Mouse (Mus musculus) limb, embryonic 10.5 days (tissue): ENCODE results near the gene Rab14. TPM values are rescaled to one million over a fixed set of nuclear protein-coding genes. Genes with fewer than 3 reads are reported as not detected.
A peak's percentile ranks its signal among the peaks of the same experiment; 100 is the strongest.

Experiments used
- DNase-seq: peaks from one replicate; pipeline ENCODE4 v3.0.0-alpha.2; 2017; ENCODE audit warnings: low spot score
- H3K27ac ChIP-seq: fragments of 300-500 bp; sonication (generic); 2 replicates; pipeline ENCODE4 v1.5.1; 2016; ENCODE audit warnings: mild to moderate bottlenecking
- H3K27me3 ChIP-seq: fragments of 300-500 bp; sonication (generic); 2 replicates; pipeline ENCODE4 v1.6.1; 2016; ENCODE audit warnings: low read depth, mild to moderate bottlenecking; ENCODE audit not compliant: poor library complexity, severe bottlenecking
- H3K36me3 ChIP-seq: fragments of 300-500 bp; sonication (generic); 2 replicates; pipeline ENCODE4 v1.6.1; 2016; ENCODE audit warnings: mild to moderate bottlenecking, moderate library complexity
- H3K4me1 ChIP-seq: fragments of 300-500 bp; sonication (generic); 2 replicates; pipeline ENCODE4 v1.6.1; 2016
- H3K4me3 ChIP-seq: fragments of 300-500 bp; sonication (generic); 2 replicates; pipeline ENCODE4 v1.5.1; 2016; ENCODE audit warnings: mild to moderate bottlenecking, moderate library complexity
- H3K9me3 ChIP-seq: fragments of 300-500 bp; sonication (generic); replicated peaks from 2 replicates; pipeline ENCODE4 v1.6.1; 2016; ENCODE audit warnings: mild to moderate bottlenecking
- WGBS: fragments of 180-500 bp; shearing (Covaris S2); methylation state at CpG from one replicate; pipeline ENCODE4 v1.1.7; 2016; 5-methylcytosine and 5-hydroxymethylcytosine counted together
- polyA plus RNA-seq: library from polyadenylated mRNA; unstranded; fragments of >200 nt; fragmentation: Nextera tagmentation; extraction: Ambion mirVana; gene quantifications from 2 replicates; pipeline ENCODE4 v1.2.1, GENCODE M21; 2016

Rab14 gene
- polyA plus RNA-seq, 1 experiment from 2014 or later = 229 TPM

- Histone ChIP-seq H3K4me1 (peaks cover 9% of the 10 kb centered on the region; the same call in 1 of the 2 replicates), H3K4me3 (no peak overlapping the region), H3K27ac (no peak overlapping the region), H3K27me3 (no peaks in the 10 kb centered on the region), H3K9me3 (no peaks in the 10 kb centered on the region), H3K36me3 (peaks cover 48% of the 10 kb centered on the region)
- DNase-seq = no peak
- WGBS = 86% methylated on average over 1 of the region's 1 CpGs
Observed at GRCm38 (mm10) chr2:35193976-35194375, 6.9 kb downstream of the Rab14 start.

DNA sequence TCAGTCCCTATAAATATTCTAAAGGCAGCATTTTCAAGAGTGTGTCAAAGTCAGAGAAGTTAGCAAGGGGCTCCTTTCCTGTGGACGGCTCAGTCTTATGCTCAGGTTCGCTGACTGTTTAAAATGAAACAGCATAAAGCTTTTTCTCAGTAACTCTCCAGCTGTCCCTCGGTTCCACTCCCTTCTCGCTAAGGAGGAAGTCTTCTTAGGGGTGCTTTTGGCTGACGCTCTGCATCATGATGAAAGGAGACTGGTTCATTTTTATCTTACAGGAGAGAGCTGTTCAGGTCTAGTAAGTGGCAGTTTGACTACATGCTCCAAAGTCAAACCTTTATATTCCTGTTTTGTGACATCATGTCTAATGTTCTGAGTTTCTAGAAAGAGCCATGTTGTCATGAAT is 12.0 kb downstream of the Rab14 start:
- Histone ChIP-seq H3K4me1 (no peaks in the 10 kb centered on the region), H3K27me3 (no peaks in the 10 kb centered on the region), H3K36me3 (peaks cover 80% of the 10 kb centered on the region), H3K27ac (no peak overlapping the region), H3K4me3 (no peak overlapping the region), H3K9me3 (no peaks in the 10 kb centered on the region)
- no peak for DNase-seq
- WGBS = 91% methylated on average over 5 of the region's 5 CpGs

GRCm38 (mm10) chr2:35183115-35183673 is 17.7 kb downstream of the Rab14 start:
- H3K36me3 ChIP-seq = peaks cover 99% of the 10 kb centered on the region
- H3K27ac ChIP-seq = no peak overlapping the region

GRCm38 (mm10) chr2:35178153-35178552 is 22.8 kb downstream of the Rab14 start:
- H3K27me3 ChIP-seq = no peaks in the 10 kb centered on the region
- H3K27ac ChIP-seq = no peak overlapping the region
- H3K36me3 ChIP-seq = peaks cover 99% of the 10 kb centered on the region
- H3K4me3 ChIP-seq = no peak overlapping the region
- DNase-seq = no peak
- H3K9me3 ChIP-seq = no peaks in the 10 kb centered on the region
- H3K4me1 ChIP-seq = peaks cover 9% of the 10 kb centered on the region
- WGBS = 88% methylated on average over 3 of the region's 3 CpGs

More at GRCm38 (mm10) chr2:35183115-35183673, 17.7 kb downstream of the Rab14 start:
- Histone ChIP-seq H3K4me3 (no peak overlapping the region), H3K9me3 (no peaks in the 10 kb centered on the region), H3K4me1 (no peaks in the 10 kb centered on the region), H3K27me3 (no peaks in the 10 kb centered on the region)
- WGBS = 93% methylated on average over 6 of the region's 6 CpGs
- no peak for DNase-seq

GRCm38 (mm10) chr2:35175281-35176065 is 25.4 kb downstream of the Rab14 start:
- no peak for DNase-seq
- peaks cover 9% of the 10 kb centered on the region for H3K4me1 ChIP-seq
- 92% methylated on average over 12 of the region's 12 CpGs for WGBS
- no peaks in the 10 kb centered on the region for H3K9me3 ChIP-seq
- H3K27me3 ChIP-seq = no peaks in the 10 kb centered on the region
- H3K27ac ChIP-seq = no peak overlapping the region
- peaks cover 99% of the 10 kb centered on the region for H3K36me3 ChIP-seq
- H3K4me3 ChIP-seq = no peak overlapping the region

DNA sequence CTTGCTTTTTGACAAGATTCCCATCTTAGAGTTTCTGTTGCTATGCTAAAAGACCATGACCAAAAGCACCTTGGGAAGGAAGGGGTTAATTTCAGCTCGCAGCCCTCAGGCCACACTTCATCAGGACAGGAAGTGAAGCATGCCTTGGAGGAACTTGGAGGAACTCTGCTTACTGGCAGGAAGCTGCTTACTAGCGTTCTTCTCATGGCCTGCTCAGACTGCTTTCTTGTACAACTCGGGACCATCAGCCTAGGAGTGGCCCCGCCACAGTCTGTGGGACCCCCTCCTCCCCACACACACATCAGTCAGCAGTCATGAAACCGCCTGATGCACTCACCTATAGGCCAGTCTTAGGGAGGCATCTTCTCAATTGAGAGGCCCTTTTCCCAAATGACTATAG is 26.8 kb downstream of the Rab14 start:
- H3K4me3 ChIP-seq = no peak overlapping the region
- no peaks in the 10 kb centered on the region for H3K9me3 ChIP-seq
- no peak for DNase-seq
- H3K36me3 ChIP-seq = peaks cover 99% of the 10 kb centered on the region
- H3K27me3 ChIP-seq = no peaks in the 10 kb centered on the region
- H3K27ac ChIP-seq = peak overlapping the region; percentile 58
- 36% methylated on average over 5 of the region's 5 CpGs for WGBS
- H3K4me1 ChIP-seq = peaks cover 9% of the 10 kb centered on the region

DNA sequence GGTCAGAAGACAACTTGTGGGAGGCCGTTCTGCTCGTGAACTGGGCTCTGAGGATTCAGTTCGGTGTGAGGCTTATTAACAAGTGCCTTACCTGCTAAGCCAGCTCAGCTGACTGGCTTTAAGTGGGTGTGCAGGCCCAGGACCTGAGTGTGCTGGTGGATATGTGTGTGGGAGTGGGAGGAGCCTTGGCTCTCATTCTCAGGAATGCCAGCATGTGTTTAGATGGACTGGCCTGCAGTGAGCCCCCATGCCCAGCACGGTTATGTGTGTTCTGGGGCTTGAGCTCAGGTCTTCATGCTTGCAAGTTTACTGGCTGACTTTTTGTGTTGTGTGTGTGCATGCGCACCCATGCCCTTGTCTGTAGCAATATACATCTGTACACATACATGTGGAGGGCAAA is 27.3 kb downstream of the Rab14 start:
- Histone ChIP-seq H3K27ac (no peak overlapping the region), H3K36me3 (peaks cover 99% of the 10 kb centered on the region), H3K4me3 (no peak overlapping the region), H3K27me3 (no peaks in the 10 kb centered on the region), H3K9me3 (no peaks in the 10 kb centered on the region), H3K4me1 (peaks cover 9% of the 10 kb centered on the region)
- 90% methylated on average over 5 of the region's 5 CpGs for WGBS
- DNase-seq = no peak

GRCm38 (mm10) chr2:35172246-35172645 is 28.7 kb downstream of the Rab14 start:
- 97% methylated on average over 4 of the region's 4 CpGs for WGBS

DNA sequence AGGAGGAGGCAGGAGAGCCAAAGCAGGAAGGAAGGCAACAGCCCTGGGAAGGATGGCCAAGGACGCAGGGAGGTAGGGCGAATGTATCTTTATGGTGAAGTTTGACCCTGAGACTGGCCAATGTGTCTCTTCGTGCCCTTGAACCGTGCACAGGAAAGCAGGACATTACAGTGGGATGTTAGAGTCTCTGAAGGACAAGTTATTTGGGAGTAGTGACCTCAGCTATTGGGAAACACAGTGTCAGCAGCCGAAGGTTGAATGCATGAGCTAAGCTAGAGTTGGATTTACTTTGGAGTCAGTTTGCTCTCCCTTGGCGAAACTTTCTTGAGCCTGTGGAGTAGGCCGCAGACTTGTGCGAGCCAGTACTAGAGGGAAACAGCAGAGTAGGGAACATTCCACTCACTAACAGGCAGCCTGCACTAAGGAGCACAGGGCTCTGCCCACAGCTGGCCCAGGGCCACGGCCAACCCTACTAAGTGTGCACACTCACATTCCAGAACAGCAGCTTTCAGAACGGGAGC is 29.5 kb downstream of the Rab14 start:
- Histone ChIP-seq H3K36me3 (peaks cover 100% of the 10 kb centered on the region), H3K9me3 (no peaks in the 10 kb centered on the region)
- WGBS = 92% methylated on average over 10 of the region's 10 CpGs

More at GRCm38 (mm10) chr2:35172246-35172645, 28.7 kb downstream of the Rab14 start:
- Histone ChIP-seq H3K4me1 (peaks cover 9% of the 10 kb centered on the region), H3K4me3 (no peak overlapping the region), H3K9me3 (no peaks in the 10 kb centered on the region), H3K27ac (no peak overlapping the region), H3K36me3 (peaks cover 99% of the 10 kb centered on the region), H3K27me3 (no peaks in the 10 kb centered on the region)
- no peak for DNase-seq

DNA sequence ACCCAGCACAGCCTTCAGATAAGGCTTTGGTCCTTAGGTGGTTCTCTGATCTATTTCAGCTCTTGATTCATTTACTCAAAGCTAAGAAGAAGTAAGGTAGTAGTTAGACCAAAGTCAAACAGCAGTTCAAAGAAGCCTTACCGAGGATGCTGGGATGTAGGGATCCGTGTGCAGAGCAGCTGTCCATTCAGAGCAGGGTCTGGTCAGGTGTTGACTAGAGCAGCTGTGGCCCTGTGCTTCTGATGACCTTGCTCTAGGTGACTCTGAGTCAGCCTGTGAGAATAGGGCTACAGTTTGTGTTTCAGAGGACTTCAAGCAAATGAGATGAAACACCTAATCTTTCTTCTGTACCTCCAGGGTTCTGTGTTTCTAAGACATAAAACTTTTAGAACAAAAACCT is 31.5 kb downstream of the Rab14 start:
- no peak overlapping the region for H3K4me3 ChIP-seq
- peaks cover 99% of the 10 kb centered on the region for H3K36me3 ChIP-seq
- H3K27ac ChIP-seq = no peak overlapping the region
- DNase-seq = no peak
- H3K27me3 ChIP-seq = no peaks in the 10 kb centered on the region
- H3K4me1 ChIP-seq = peaks cover 9% of the 10 kb centered on the region
- H3K9me3 ChIP-seq = no peaks in the 10 kb centered on the region
- 92% methylated on average over 2 of the region's 2 CpGs for WGBS

More for the DNA sequence above, 29.5 kb downstream of the Rab14 start:
- Histone ChIP-seq H3K27ac (no peak overlapping the region), H3K27me3 (no peaks in the 10 kb centered on the region), H3K4me3 (no peak overlapping the region), H3K4me1 (peaks cover 9% of the 10 kb centered on the region)
- no peak for DNase-seq

DNA sequence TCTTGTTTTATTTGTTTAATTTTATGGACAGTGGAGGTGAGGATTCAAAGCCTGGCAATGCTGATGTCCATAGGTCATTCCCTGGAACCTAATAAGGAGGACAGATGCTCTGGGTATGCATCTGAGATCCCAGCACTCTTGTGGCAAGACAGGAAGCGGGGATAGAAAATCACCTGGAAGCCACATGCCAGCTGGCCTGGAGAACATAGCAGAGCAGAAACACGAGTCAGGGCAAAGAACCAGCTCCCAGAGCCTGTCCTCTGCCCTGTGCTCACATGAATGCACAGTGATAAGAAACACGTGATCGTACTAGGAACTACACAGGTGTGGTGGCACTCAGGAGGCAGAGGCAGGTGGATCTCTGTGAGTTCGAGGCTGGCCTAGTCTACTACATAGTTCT is 34.1 kb downstream of the Rab14 start:
- 89% methylated on average over 5 of the region's 5 CpGs for WGBS
- no peaks in the 10 kb centered on the region for H3K4me1 ChIP-seq
- no peaks in the 10 kb centered on the region for H3K27me3 ChIP-seq
- DNase-seq = no peak
- H3K9me3 ChIP-seq = no peaks in the 10 kb centered on the region
- no peak overlapping the region for H3K27ac ChIP-seq
- no peak overlapping the region for H3K4me3 ChIP-seq
- H3K36me3 ChIP-seq = peaks cover 98% of the 10 kb centered on the region

- Histone ChIP-seq H3K4me3 (no peak overlapping the region), H3K27me3 (no peaks in the 10 kb centered on the region), H3K27ac (no peak overlapping the region), H3K36me3 (peaks cover 94% of the 10 kb centered on the region), H3K9me3 (no peaks in the 10 kb centered on the region), H3K4me1 (no peaks in the 10 kb centered on the region)
- no peak for DNase-seq
- WGBS = 93% methylated on average over 13 of the region's 13 CpGs
Observed at GRCm38 (mm10) chr2:35165416-35165815, 35.5 kb downstream of the Rab14 start.

DNA sequence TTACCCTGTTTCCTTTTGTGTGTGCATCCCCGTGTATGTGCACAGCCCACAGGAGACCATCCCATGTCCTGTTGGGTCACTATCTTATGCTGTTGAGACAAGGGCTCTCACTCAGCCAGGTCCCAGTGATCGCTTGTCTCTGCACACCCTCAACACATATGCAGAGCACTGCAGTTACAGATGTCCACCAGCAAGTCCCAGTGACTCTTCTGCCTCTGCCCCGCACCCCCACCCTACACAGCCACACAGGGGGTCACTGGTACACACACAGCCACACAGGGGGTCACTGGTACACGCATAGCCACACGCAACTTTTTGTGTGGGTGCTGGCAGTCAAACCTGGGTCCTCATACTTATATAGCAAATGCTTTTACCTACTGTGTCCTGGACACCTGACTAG is 37.5 kb downstream of the Rab14 start:
- no peak overlapping the region for H3K27ac ChIP-seq
- H3K4me3 ChIP-seq = no peak overlapping the region
- no peaks in the 10 kb centered on the region for H3K9me3 ChIP-seq
- DNase-seq = no peak
- WGBS = 95% methylated on average over 5 of the region's 5 CpGs
- H3K27me3 ChIP-seq = no peaks in the 10 kb centered on the region
- no peaks in the 10 kb centered on the region for H3K4me1 ChIP-seq
- H3K36me3 ChIP-seq = peaks cover 92% of the 10 kb centered on the region
